Mouse (Mus musculus) olfactory bulb, adult 2 months (tissue): ENCODE measurements around the gene Gabrg3.

Experiments
- CTCF ChIP-seq: fragments of 200-500 bp; IDR thresholded peaks from 2 replicates; pipeline ENCODE4 v1.5.1; 2012; ENCODE audit warnings: low read depth, mild to moderate bottlenecking, low read length, moderate library complexity; ENCODE audit not compliant: insufficient read depth
- POLR2A ChIP-seq: fragments of 200-500 bp; IDR thresholded peaks from 2 replicates; pipeline ENCODE4 v1.6.1; 2012; ENCODE audit warnings: mild to moderate bottlenecking, low read depth, low read length, moderate library complexity; ENCODE audit not compliant: insufficient read depth

- TF ChIP-seq CTCF (no peak), POLR2A (no peak)
Observed at GRCm38 (mm10) chr7:57324473-57324872, 62.5 kb downstream of the Gabrg3 start.
